Mouse (Mus musculus): ENCODE results near the gene Cd28.
"Not testable (repeated sequence)": the region's sequence is repeated elsewhere in the genome, so short reads cannot be mapped to it uniquely, and the experiment has no call there.

Cd28 gene

DNA sequence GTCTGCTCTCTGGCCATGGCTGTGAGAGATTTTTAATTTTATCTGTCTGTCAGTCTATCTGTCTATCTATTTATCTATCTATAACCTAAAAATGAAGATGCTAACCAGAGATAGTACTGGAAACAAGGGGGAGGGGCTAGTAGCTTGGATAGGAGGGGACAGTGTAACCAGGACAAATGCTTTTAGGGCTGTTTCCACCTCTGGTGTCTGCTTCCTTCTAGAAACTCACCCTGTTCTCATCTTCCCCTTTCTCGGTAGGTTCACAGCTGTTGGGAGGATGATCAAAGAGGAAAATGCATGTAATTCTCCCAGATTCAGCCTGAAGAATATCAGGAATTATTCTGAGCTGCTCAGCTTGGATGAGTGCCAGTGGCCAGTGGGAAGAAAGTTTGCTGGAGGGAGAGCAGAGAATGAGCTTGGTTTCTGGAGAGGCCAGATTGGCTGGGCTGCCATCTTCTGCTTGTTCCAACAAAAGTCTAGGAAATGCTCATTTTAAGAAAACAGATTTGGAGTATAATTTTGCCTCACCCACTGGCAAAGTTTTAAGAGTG lies 83.3 kb downstream of the Cd28 start:
- DNase-seq (ENCODE audit: low spot score in 2 of 2) = no peak

- no peak for DNase-seq (ENCODE audit: low spot score in 2 of 2)
Measured at GRCm38 (mm10) chr1:60801210-60801671, 84.6 kb downstream of the Cd28 start.

DNA sequence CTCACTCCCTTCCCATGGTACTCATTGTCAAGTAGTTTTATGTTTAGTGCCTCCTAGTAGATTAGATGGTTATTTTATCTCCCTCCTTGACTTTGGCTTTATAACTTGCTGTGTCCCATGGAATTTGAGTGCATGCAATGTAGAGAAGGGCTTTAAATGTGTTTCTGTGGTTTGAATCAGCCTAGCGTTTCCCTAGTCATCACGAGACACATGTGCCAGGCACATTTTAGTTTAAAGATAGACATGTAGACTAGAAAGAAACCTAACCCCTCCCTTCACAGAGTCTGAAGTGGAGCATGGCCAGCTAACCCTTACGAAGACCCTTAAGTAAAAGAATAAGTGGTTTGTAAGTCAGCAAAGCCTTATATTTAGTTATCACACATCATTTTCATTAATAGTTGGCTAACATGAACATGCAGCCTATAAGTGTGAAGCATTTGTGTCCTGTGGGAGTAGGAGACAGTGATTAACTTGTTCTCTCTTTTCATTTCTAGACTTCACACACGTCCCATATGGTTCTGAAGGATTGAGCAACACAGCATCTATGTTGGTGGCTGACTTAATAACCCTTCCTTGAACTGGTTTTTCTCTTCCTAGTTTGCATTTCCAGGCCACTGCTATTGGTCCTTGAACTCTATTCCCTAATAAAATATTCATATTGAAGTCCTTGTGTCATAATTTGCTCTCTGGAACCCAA lies 86.7 kb downstream of the Cd28 start:
- DNase-seq (ENCODE audit: low spot score in 2 of 2) = no peak

DNA sequence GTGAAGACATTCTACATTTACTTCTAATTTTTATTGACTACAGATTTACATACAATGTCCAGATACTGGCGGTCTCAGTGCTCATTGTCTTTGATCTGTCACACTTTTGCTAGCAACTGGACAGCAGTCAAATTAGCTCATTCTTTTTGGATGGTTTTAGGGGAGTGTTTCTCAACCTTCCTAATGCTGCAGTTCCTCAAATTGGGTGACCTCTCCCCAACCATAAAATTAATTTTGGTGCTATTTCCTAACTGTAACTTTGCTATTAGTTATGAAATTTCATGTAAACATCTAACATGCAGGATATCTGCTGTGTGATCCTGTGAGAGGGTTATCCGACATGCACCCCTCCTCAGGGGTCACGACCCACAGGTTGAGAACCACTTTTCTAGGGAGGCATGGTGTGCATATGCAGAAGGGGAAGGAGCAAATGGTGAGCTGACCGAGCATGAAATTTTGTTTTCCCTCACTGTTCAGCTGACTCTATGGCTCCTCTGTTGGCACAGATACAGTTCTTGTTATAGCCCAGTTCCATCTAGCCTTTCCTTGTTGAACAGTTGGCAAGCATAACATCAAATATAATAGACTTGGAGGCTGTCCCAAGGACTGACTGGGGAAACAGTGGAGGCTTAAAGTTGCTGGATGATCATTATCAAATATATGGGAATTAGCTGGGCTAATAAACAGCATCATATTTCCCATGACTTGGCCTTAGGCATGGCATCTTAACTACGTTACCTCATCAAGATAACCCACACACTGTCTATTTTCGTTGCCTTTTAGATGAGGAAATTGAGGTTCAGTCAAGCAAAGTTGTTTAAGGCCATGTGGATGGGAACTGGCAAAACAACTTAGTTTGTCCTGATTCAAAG lies 87.5 kb downstream of the Cd28 start:
- no peak for DNase-seq (ENCODE audit: low spot score in 2 of 2)

GRCm38 (mm10) chr1:60805178-60805577 lies 88.6 kb downstream of the Cd28 start:
- DNase-seq (ENCODE audit: low spot score in 2 of 2) = no peak

- DNase-seq (ENCODE audit: low spot score in 2 of 2) = no peak
Measured at GRCm38 (mm10) chr1:60807748-60808147, 91.1 kb downstream of the Cd28 start.

DNA sequence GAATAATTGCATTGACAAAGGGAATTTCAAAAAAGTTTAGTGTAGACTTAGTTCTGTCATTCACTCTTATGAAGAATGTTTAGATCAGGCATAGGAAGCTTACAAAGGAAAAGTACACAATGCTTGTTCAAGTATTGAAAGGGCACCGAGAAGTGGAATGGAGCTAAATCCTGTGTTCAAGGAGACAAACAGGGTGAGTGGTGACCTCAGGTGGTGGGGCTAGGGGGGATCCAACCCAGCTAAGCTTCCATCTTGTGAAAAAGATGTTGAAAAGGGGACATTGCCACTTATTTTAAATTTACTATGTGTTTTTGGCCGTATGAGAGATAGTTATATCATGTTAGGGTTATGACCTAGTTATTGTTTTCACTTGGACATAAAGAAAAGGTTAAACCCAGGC lies 91.9 kb downstream of the Cd28 start:
- no peak for DNase-seq (ENCODE audit: low spot score in 2 of 2)

- no peak for DNase-seq (ENCODE audit: low spot score in 2 of 2)
Measured at GRCm38 (mm10) chr1:60809166-60809565, 92.6 kb downstream of the Cd28 start.

GRCm38 (mm10) chr1:60810821-60811220 lies 94.2 kb downstream of the Cd28 start:
- no peak for DNase-seq (ENCODE audit: low spot score in 2 of 2)

DNA sequence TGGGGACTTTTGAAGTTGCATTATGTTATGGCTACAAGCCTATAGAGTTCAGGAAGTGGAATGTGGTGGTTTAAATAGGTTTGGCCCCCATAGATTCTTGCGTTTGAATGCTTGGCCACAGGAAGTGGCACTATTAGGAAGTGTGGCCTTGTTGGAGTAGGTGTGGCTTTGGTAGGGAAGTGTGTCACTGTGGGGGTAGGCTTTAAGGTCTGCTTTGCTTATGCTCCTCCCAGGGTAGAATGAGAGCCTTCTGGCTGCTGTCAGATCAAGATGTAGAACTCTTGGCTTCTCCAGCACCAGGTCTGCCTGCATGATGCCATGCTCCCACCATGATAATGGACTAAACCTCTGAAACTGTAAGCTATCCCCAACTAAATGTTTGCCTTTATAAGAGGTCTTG lies 95.4 kb downstream of the Cd28 start:
- DNase-seq (ENCODE audit: low spot score in 2 of 2) = no peak

GRCm38 (mm10) chr1:60813411-60813810 lies 96.8 kb downstream of the Cd28 start:
- no peak for DNase-seq (ENCODE audit: low spot score in 2 of 2)

- DNase-seq (ENCODE audit: low spot score in 2 of 2) = no peak
Measured at GRCm38 (mm10) chr1:60815912-60816311, 99.3 kb downstream of the Cd28 start.

DNA sequence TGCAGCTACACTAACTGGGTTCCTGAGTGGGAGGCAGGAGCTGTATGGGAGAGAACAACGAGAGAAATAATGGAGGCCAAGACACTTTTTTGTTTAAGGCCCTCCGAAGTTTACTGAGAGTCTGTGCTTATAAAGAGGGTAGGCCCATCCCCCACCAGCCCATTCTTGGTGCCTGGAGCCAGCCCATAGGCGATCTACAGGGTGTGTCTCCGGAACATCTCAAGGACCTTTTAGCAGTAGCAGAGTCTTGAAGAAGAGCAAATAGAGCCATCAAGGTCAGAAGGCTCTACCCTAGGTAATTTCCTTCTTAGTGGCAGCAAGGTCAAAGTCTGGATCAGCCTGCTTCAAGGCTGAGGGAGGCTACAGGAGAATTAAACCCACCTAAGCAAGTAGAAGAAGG lies 101.9 kb downstream of the Cd28 start:
- not testable (repeated sequence) for DNase-seq (ENCODE audit: low spot score in 2 of 2)

DNA sequence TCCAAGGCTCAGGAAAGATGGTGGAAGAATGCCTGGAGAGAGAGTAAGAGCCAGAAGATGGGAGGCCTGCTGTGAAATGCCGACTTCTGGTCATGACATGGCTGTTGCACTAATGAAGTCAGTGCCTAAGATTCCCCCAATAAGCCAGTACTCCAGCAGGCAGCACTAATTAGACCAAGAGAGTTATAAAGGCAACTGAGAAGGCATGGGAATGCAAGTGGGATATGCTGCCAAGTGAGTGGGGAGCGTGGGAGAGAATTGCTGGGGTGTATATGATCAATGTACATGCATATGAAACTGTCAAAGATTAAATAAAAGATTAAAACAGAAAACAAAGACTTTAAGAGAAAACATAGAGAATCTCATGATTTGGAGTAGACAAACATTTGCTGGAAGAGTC lies 103.4 kb downstream of the Cd28 start:
- no peak for DNase-seq (ENCODE audit: low spot score in 2 of 2)

DNA sequence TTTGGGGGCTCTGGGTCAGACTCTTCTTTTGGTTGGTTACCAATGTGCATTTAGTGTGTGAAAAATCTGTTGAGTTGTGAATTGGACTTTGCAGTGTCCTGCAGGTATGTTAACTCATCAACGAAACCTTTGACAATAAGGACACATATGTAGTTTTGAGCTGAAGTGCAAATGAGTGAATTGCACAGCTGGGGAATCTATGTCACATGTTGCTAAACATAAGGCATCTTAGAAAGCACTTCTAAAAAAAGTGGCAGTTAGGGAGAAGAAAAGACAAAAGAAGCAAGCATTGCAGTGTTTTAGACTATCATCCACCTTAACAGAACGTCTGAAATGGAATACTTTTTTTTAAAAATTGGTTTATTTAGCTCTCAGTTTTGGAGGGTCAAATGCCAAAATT lies 104.4 kb downstream of the Cd28 start:
- no peak for DNase-seq (ENCODE audit: low spot score in 2 of 2)

DNA sequence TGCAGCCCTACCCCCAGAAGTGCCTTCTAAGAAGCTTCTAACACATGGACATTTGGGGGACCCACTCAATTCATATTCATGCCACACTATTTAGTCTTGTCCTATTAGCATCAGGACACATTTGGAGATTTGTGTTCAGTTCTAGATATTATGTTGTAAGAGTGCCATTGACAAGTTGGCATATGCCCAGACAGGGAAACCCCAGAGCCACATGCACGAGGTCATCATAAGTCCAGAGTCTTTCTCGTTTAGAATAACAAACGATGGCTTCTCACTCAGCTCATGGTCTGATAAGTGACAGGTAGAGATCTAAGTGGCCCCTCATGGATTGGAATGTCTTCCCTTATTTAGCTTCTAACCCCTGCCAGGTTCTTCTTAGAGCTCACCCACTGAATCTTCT lies 105.0 kb downstream of the Cd28 start:
- no peak for DNase-seq (ENCODE audit: low spot score in 2 of 2)
